Mouse (Mus musculus) megakaryocyte, embryonic 14.5 days (primary cell): ENCODE results near the gene Ccng1.

Source experiments
- FLI1 ChIP-seq: IDR thresholded peaks from 2 replicates; pipeline ENCODE4 v1.6.1; 2012; ENCODE audit warnings: low read length, inconsistent platforms, mixed read lengths
- GATA1 ChIP-seq: IDR thresholded peaks from 3 replicates; pipeline ENCODE4 v1.6.1; 2012; ENCODE audit warnings: mixed read lengths, low read length, inconsistent platforms, borderline replicate concordance

GRCm38 (mm10) chr11:40753836-40754235 lies 1.3 kb downstream of the Ccng1 start:
- TF ChIP-seq GATA1 = no peak
- no peak for TF ChIP-seq FLI1
